Mouse (Mus musculus) kidney, postnatal 14 days (tissue): Measurements from ENCODE around the gene Ephx4.
A peak's percentile ranks its signal among the peaks of the same experiment; 100 is the strongest.
"Not testable (repeated sequence)": the region's sequence is repeated elsewhere in the genome, so short reads cannot be mapped to it uniquely, and the experiment has no call there.

Source experiments
- DNase-seq: peaks from one replicate; pipeline ENCODE4 v3.0.0; 2022; ENCODE audit warnings: mixed read lengths

The Ephx4 gene

GRCm38 (mm10) chr5:107402436-107402835 lies at the start of gene Ephx4:
Gene Ephx4, plus strand, starts transcription at chr5:107402736.
- no peak for DNase-seq

- DNase-seq: no peak
Measured at GRCm38 (mm10) chr5:107353981-107354380, 48.6 kb upstream of the Ephx4 start.

- DNase-seq: no peak
Measured at GRCm38 (mm10) chr5:107355801-107356200, 46.7 kb upstream of the Ephx4 start.

GRCm38 (mm10) chr5:107357723-107358122 lies 44.8 kb upstream of the Ephx4 start:
- DNase-seq: no peak

- peak; percentile 93 for DNase-seq
Measured at GRCm38 (mm10) chr5:107359395-107360053, 43.0 kb upstream of the Ephx4 start.

GRCm38 (mm10) chr5:107360054-107360730 lies 42.3 kb upstream of the Ephx4 start:
- peak; percentile 3 for DNase-seq

GRCm38 (mm10) chr5:107370040-107370439 lies 32.5 kb upstream of the Ephx4 start:
- DNase-seq: no peak

GRCm38 (mm10) chr5:107371335-107371734 lies 31.2 kb upstream of the Ephx4 start:
- no peak for DNase-seq

- DNase-seq: no peak
Measured at GRCm38 (mm10) chr5:107373256-107373655, 29.3 kb upstream of the Ephx4 start.

GRCm38 (mm10) chr5:107386448-107386847 lies 16.1 kb upstream of the Ephx4 start:
- DNase-seq: not testable (repeated sequence)

- DNase-seq: no peak
Measured at GRCm38 (mm10) chr5:107387788-107388187, 14.7 kb upstream of the Ephx4 start.

GRCm38 (mm10) chr5:107389373-107389772 lies 13.2 kb upstream of the Ephx4 start:
- no peak for DNase-seq

GRCm38 (mm10) chr5:107394437-107394836 lies 8.1 kb upstream of the Ephx4 start:
- DNase-seq: no peak

- peak; percentile 15 for DNase-seq
Measured at GRCm38 (mm10) chr5:107403011-107403946, 743 bp downstream of the Ephx4 start.

- no peak for DNase-seq
Measured at GRCm38 (mm10) chr5:107403947-107404684, 1.6 kb downstream of the Ephx4 start.

GRCm38 (mm10) chr5:107405361-107405760 lies 2.8 kb downstream of the Ephx4 start:
- no peak for DNase-seq

GRCm38 (mm10) chr5:107410305-107410704 lies 7.8 kb downstream of the Ephx4 start:
- DNase-seq: no peak

GRCm38 (mm10) chr5:107411326-107411725 lies 8.8 kb downstream of the Ephx4 start:
- DNase-seq: no peak

- DNase-seq: no peak
Measured at GRCm38 (mm10) chr5:107412285-107412684, 9.7 kb downstream of the Ephx4 start.

- DNase-seq: no peak
Measured at GRCm38 (mm10) chr5:107415098-107415497, 12.6 kb downstream of the Ephx4 start.

GRCm38 (mm10) chr5:107421676-107422075 lies 19.1 kb downstream of the Ephx4 start:
- no peak for DNase-seq

- no peak for DNase-seq
Measured at GRCm38 (mm10) chr5:107431249-107431648, 28.7 kb downstream of the Ephx4 start, which contains the start of gene Lpcat2b. Gene Lpcat2b, plus strand, starts transcription at chr5:107431549.

GRCm38 (mm10) chr5:107434001-107434400 lies 31.5 kb downstream of the Ephx4 start:
- no peak for DNase-seq
